Mouse (Mus musculus) megakaryocyte, embryonic 14.5 days (primary cell): ENCODE results near the gene Sh3gl2.

ENCODE experiments used
- FLI1 ChIP-seq: IDR thresholded peaks from 2 replicates; pipeline ENCODE4 v1.6.1; 2012; ENCODE audit warnings: low read length, inconsistent platforms, mixed read lengths
- GATA1 ChIP-seq: IDR thresholded peaks from 3 replicates; pipeline ENCODE4 v1.6.1; 2012; ENCODE audit warnings: mixed read lengths, low read length, inconsistent platforms, borderline replicate concordance

DNA sequence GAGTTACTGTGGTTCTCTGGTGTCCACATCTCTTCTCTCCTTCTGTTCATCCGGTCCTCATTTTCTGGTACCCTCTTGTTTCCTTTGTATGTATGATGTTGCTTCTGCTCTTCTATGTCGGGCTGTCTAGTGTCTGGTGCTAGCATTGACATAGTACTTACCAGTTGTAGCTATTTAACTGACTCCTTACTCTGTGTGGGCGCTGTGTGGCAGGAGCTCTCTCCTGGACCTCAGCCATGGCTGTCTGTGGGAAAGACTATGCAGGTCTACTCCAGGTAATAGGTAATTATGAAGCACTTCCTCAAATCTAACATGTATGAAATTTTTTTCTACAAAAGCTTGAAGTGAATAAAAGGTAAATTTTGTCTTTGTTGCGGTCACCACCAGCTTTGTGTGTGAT lies 169.9 kb downstream of the Sh3gl2 start:
- TF ChIP-seq GATA1 (no peak), FLI1 (no peak)
